Mouse (Mus musculus) C2C12 (cell line): ENCODE measurements around the gene Bnip2.

Source experiments
- CTCF ChIP-seq: IDR thresholded peaks from one replicate; pipeline ENCODE4 v1.5.1; 2011; ENCODE audit not compliant: control insufficient read depth, insufficient read depth, insufficient read length
- MYOD1 ChIP-seq: IDR thresholded peaks from one replicate; pipeline ENCODE4 v1.6.1; 2011; ENCODE audit warnings: low read depth; ENCODE audit not compliant: control insufficient read depth, insufficient read length
- USF1 ChIP-seq: IDR thresholded peaks from one replicate; pipeline ENCODE4 v1.6.1; 2011; ENCODE audit warnings: low read depth, mild to moderate bottlenecking, control low read depth, moderate library complexity

GRCm38 (mm10) chr9:70011537-70012407 lies 22.5 kb downstream of the Bnip2 start:
- TF ChIP-seq MYOD1 (no peak), CTCF (no peak), USF1 (no peak)
